In the genomic region with DNA sequence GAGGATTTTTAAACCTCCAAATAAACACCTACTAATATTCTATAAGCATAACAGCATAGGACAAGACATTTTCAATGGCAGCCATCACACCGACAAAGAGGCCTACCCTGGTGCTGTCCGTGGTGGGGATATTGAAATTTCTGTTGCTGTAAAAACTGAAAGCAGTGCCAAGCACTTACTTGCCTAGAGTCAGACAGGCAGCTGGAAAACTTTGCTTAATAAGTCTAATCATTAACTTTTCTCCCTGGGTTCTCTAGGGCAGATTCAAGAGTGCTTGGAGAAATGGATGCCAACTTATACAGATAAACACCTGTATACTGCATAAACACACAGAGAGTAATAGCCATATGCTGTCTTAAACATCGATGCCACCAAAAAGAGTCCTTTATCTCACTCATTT, we compare ENCODE assay signal across 17 mouse cellular contexts.
"Had no signal": no experiment of that assay in that cellular context is flagged by ENCODE, and none has a peak within 500 bp of the region (broad histone marks: within the 10 kb centered on the region; RNA-seq: fewer than 3 reads in every experiment).

No protein-coding gene starts in this region.

- DNase-seq: lung, adult 2 months; lung, postnatal 14 days; lung, postnatal 36 days; right cerebral cortex, postnatal 14 days; thymus, adult 2 months; thymus, postnatal 25 days; thymus, postnatal 4 days had no signal

- H3K4me3 ChIP-seq: lung, embryonic 15.5 days; megakaryocyte, embryonic 14.5 days; midbrain, embryonic 13.5 days; midbrain, embryonic 15.5 days; neural tube, embryonic 12.5 days; stomach, embryonic 15.5 days had no signal

- ATAC-seq: lung, postnatal 0 days; midbrain, embryonic 13.5 days; midbrain, embryonic 15.5 days had no signal

- H3K4me1 ChIP-seq: lung, embryonic 15.5 days; megakaryocyte, embryonic 14.5 days; midbrain, embryonic 13.5 days; midbrain, embryonic 15.5 days; neural tube, embryonic 12.5 days; stomach, embryonic 15.5 days had no signal

- H3K27ac ChIP-seq: lung, embryonic 15.5 days; macrophage; midbrain, embryonic 13.5 days; midbrain, embryonic 15.5 days; neural tube, embryonic 12.5 days; stomach, embryonic 15.5 days; stomach, postnatal 0 days had no signal

- H3K36me3 ChIP-seq: lung, embryonic 15.5 days; midbrain, embryonic 13.5 days; midbrain, embryonic 15.5 days; neural tube, embryonic 12.5 days; stomach, embryonic 15.5 days had no signal

- H3K4me2 ChIP-seq: lung, embryonic 15.5 days; midbrain, embryonic 11.5 days; midbrain, embryonic 13.5 days; midbrain, embryonic 15.5 days; neural tube, embryonic 12.5 days; stomach, embryonic 15.5 days had no signal

- H3K9me3 ChIP-seq: lung, embryonic 15.5 days; midbrain, embryonic 13.5 days; midbrain, embryonic 15.5 days; neural tube, embryonic 12.5 days; stomach, embryonic 15.5 days had no signal

- H3K9ac ChIP-seq: lung, embryonic 15.5 days; midbrain, embryonic 13.5 days; midbrain, embryonic 15.5 days; neural tube, embryonic 12.5 days; stomach, embryonic 15.5 days had no signal

- H3K27me3 ChIP-seq: lung, embryonic 15.5 days; megakaryocyte, embryonic 14.5 days; midbrain, embryonic 13.5 days; midbrain, embryonic 15.5 days; neural tube, embryonic 12.5 days; stomach, embryonic 15.5 days had no signal
